Mouse (Mus musculus): ENCODE results near the gene Fam171a1. TPM values are rescaled to one million over a fixed set of nuclear protein-coding genes. Genes with fewer than 3 reads are reported as not detected.
"Not testable (repeated sequence)": the region's sequence is repeated elsewhere in the genome, so short reads cannot be mapped to it uniquely, and the experiment has no call there.

Fam171a1 gene
- polyA plus RNA-seq (2012): 0.01 TPM in 2 replicates

DNA sequence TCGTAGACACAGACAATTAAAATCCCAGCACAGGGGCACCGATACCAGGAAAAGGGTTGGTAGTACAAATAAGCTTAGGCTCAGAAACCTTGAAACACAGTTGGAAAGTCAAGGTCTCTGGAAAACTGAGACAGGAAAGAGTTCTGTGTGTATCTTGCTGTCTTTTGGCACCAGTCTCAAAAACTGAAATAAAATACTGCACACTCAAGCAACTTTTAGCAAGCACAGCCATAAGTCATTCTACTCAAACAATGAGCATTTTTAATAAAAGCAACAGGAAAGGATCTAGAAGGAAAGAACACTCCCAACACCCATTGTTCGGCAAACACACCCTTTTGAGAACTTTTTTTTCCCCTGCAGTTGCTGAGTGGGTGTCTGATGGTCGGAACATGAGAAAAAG lies at the start of gene Fam171a1:
Gene Fam171a1, plus strand, starts transcription at position 359 of the 400 bp plus-strand sequence.
- no peak within 1 kb of the TSS for H3K4me3 ChIP-seq (replicated peaks)
- H3K36me3 ChIP-seq (ENCODE audit: control insufficient read depth): no peaks in the 10 kb centered on the region
- no peaks in the 10 kb centered on the region for H3K9me3 ChIP-seq (ENCODE audit: control insufficient read depth, low read length)
- TF ChIP-seq TAL1 (IDR thresholded peaks at IDR 0.05; ENCODE audit: low read length) (no peak), GATA1 (IDR thresholded peaks at IDR 0.05; ENCODE audit: low read length) (no peak)
- peaks cover 2% of the 10 kb centered on the region; the same call in 1 of the 2 replicates for H3K4me1 ChIP-seq (ENCODE audit: control insufficient read depth)
- H3K27me3 ChIP-seq (ENCODE audit: control insufficient read depth): peaks cover 12% of the 10 kb centered on the region

DNA sequence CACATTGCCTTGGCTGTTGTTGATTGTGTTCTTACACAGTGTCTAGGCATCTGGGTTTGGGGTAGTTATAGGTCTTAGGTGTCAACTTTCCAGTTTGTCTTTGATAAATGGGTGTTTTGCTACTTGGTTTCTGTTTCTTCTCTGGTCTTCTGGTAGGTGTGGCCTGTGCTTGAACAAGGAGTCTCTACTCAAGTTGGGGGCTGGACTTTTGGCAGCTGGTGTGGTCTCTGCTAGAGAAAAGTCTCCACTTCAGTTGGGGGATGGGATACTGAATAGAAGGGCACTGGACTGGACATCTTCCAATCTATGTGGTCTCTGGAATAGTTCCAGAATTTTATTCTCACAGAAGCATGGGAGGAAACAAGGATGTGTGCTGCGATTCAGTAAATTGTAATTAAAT lies 44.9 kb upstream of the Fam171a1 start:
- Histone ChIP-seq H3K4me1 (ENCODE audit: control insufficient read depth) (no peaks in the 10 kb centered on the region), H3K27me3 (ENCODE audit: control insufficient read depth) (no peaks in the 10 kb centered on the region), H3K4me3 (replicated peaks) (no peak overlapping the region), H3K9me3 (ENCODE audit: control insufficient read depth, low read length) (no peaks in the 10 kb centered on the region), H3K36me3 (ENCODE audit: control insufficient read depth) (no peaks in the 10 kb centered on the region)
- no peak for TF ChIP-seq GATA1 (IDR thresholded peaks at IDR 0.05; ENCODE audit: low read length)

DNA sequence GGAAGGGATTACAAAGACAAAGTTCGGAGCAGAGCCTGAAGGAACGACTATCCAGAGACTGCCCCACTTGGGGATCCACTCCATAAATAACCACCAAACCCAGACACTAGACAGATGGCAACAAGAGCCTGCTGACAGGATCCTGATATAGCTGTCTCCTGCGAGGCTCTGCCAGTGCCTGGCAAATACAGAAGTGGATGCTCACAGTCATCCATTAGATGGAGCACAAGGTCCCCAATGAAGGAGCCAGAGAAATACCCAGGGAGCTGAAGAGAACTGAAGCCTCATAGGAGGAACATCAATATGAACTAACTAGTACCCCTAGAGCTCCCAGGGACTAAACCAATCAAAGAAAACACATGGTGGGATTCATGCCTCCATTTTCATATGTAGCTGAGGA lies 25.7 kb upstream of the Fam171a1 start:
- not testable (repeated sequence) for H3K4me1 ChIP-seq (ENCODE audit: control insufficient read depth); H3K9me3 ChIP-seq (ENCODE audit: control insufficient read depth, low read length); H3K36me3 ChIP-seq (ENCODE audit: control insufficient read depth); H3K4me3 ChIP-seq (replicated peaks); H3K27me3 ChIP-seq (ENCODE audit: control insufficient read depth)

DNA sequence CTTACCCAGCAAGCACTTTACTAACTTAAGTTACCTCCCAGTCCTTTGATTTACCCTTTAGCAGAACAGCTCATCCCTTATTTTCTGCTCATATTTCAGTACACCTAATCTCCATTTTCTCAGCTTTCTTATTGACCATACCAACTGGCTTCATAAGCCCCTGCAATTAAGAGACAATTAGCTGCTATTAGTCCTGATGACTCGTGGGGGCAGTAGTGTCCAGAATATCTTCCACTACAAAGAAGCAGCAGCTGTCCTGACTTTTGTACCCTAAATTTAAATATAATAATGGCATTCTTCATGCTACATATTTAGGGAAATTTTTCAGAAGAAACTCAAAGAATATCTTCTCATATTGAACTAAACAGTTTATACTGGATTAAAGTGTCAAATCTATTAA lies 24.8 kb upstream of the Fam171a1 start:
- Histone ChIP-seq H3K4me1 (ENCODE audit: control insufficient read depth) (no peaks in the 10 kb centered on the region), H3K36me3 (ENCODE audit: control insufficient read depth) (no peaks in the 10 kb centered on the region), H3K4me3 (replicated peaks) (no peak overlapping the region), H3K27me3 (ENCODE audit: control insufficient read depth) (no peaks in the 10 kb centered on the region), H3K9me3 (ENCODE audit: control insufficient read depth, low read length) (no peaks in the 10 kb centered on the region)
- TF ChIP-seq GATA1 (IDR thresholded peaks at IDR 0.05; ENCODE audit: low read length) (no peak), TAL1 (IDR thresholded peaks at IDR 0.05; ENCODE audit: low read length) (no peak)

DNA sequence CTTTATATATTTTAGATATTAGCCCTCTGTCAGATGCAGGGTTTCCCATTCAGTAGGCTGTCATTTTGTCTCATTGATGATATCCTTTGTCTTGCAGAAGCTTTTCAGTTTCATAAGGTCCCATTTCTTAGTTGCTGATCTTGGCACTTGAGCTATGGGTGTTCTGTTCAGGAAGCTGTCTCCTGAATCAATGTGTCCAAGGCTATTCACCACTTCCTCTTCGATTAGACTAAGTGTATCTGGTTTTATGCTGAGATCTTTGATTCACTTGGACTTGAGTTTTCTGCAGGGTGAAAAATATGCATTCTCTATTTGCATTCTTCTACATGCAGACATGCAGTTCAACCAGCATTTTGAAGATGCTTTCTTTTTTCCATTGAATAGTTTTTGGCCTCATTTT lies 17.9 kb upstream of the Fam171a1 start:
- Histone ChIP-seq H3K4me1 (ENCODE audit: control insufficient read depth) (no peaks in the 10 kb centered on the region), H3K36me3 (ENCODE audit: control insufficient read depth) (no peaks in the 10 kb centered on the region), H3K27me3 (ENCODE audit: control insufficient read depth) (no peaks in the 10 kb centered on the region), H3K9me3 (ENCODE audit: control insufficient read depth, low read length) (no peaks in the 10 kb centered on the region), H3K4me3 (replicated peaks) (no peak overlapping the region)
- no peak for TF ChIP-seq TAL1 (IDR thresholded peaks at IDR 0.05; ENCODE audit: low read length)
- TF ChIP-seq GATA1 (IDR thresholded peaks at IDR 0.05; ENCODE audit: low read length): no peak

DNA sequence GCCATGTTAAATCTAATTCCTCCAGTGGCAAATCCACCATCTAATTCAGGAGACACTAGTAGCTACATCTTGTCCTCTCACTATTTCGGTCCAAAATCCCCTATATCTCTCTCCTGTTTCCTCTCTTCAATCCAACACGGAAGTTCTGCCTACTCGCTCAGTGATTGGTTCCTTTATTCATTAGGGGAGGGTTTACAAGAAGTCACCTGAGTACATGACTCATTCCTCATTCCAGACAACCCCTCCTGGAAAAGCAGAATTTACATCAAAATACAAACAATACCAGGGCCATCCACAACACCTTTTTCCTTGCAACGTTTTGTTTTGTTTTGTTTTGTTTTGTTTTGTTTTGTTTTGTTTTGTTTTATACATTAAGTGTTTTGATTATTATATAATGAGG lies 14.1 kb upstream of the Fam171a1 start:
- Histone ChIP-seq H3K36me3 (ENCODE audit: control insufficient read depth) (no peaks in the 10 kb centered on the region), H3K4me3 (replicated peaks) (no peak overlapping the region), H3K27me3 (ENCODE audit: control insufficient read depth) (no peaks in the 10 kb centered on the region), H3K9me3 (ENCODE audit: control insufficient read depth, low read length) (no peaks in the 10 kb centered on the region), H3K4me1 (ENCODE audit: control insufficient read depth) (no peaks in the 10 kb centered on the region)
- no peak for TF ChIP-seq GATA1 (IDR thresholded peaks at IDR 0.05; ENCODE audit: low read length)
- no peak for TF ChIP-seq TAL1 (IDR thresholded peaks at IDR 0.05; ENCODE audit: low read length)

DNA sequence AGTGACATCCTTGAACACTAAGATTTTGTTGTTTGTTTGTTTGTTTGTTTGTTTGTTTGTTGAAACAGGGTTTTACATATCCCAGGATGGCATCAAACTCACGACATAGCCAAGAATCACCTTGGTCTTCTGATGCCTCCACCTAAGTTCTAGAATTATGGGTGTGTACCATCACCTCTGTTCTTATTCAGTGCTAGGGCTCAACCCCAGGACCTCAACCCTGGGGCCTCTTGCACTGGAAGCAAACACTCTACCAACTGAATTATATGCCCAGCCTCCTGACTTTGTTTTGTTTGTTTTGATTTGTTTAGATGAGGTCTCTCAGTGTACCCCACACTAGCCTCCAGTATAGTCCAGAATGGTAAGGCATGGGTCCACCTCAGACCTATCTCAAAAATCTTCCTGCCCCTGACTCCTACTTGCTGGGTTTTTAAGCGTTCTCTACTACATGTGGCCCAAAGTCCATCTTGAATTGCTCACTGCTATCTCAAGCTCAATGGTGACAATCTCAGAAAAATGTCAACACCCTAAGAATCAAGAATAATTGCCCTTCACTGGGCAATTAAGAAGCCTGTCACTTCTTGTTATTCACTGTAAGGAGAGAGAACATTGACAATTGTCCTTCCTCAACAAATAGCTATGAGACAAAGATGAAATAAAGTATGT lies 12.6 kb upstream of the Fam171a1 start:
- no peaks in the 10 kb centered on the region for H3K36me3 ChIP-seq (ENCODE audit: control insufficient read depth)
- no peak for TF ChIP-seq GATA1 (IDR thresholded peaks at IDR 0.05; ENCODE audit: low read length)
- no peak for TF ChIP-seq TAL1 (IDR thresholded peaks at IDR 0.05; ENCODE audit: low read length)
- H3K27me3 ChIP-seq (ENCODE audit: control insufficient read depth): no peaks in the 10 kb centered on the region
- H3K4me1 ChIP-seq (ENCODE audit: control insufficient read depth): no peaks in the 10 kb centered on the region
- no peaks in the 10 kb centered on the region for H3K9me3 ChIP-seq (ENCODE audit: control insufficient read depth, low read length)
- H3K4me3 ChIP-seq (replicated peaks): no peak overlapping the region

DNA sequence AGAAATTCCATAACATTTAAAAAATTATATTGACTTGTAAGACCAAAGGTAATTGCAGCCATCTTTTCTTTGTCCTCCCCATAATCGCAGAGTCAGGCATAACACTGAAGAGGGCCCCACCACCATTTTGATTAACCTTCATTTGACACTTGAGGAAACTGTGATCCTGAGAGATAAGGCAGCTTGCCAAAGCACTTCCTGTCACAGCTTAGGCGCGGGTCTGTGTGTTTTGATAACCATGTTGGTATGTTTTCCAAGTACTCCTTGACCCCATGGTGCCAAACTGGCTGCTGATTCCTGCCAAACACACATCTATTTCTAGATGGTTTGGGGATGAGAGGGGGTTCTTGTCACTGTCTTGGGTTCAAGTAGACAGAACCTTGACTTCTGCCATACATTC lies 11.7 kb upstream of the Fam171a1 start:
- no peak for TF ChIP-seq TAL1 (IDR thresholded peaks at IDR 0.05; ENCODE audit: low read length)
- no peak for TF ChIP-seq GATA1 (IDR thresholded peaks at IDR 0.05; ENCODE audit: low read length)
- no peak overlapping the region for H3K4me3 ChIP-seq (replicated peaks)
- H3K9me3 ChIP-seq (ENCODE audit: control insufficient read depth, low read length): no peaks in the 10 kb centered on the region
- H3K36me3 ChIP-seq (ENCODE audit: control insufficient read depth): no peaks in the 10 kb centered on the region
- no peaks in the 10 kb centered on the region for H3K27me3 ChIP-seq (ENCODE audit: control insufficient read depth)
- H3K4me1 ChIP-seq (ENCODE audit: control insufficient read depth): no peaks in the 10 kb centered on the region

DNA sequence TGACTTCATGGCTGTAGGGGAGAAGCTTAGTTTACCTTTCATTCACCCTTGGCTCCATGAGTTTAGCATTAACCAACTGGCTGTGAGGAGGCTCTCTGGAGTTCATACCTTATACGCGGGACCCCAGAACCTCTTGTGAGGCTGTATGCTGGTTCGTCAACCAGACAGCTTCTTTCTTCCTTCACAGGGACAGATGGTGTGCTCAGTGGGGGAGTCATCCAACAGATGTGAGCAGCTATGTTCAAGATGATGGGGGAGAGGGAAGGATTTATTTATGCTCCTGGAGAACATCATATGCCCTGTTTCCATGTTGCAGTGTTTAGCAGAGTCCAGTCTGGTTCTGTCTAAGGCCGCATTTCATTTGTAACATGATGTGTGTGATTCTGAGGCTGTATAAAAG lies 6.6 kb upstream of the Fam171a1 start:
- Histone ChIP-seq H3K4me1 (ENCODE audit: control insufficient read depth) (no peaks in the 10 kb centered on the region), H3K4me3 (replicated peaks) (no peak overlapping the region), H3K9me3 (ENCODE audit: control insufficient read depth, low read length) (no peaks in the 10 kb centered on the region), H3K36me3 (ENCODE audit: control insufficient read depth) (no peaks in the 10 kb centered on the region), H3K27me3 (ENCODE audit: control insufficient read depth) (no peaks in the 10 kb centered on the region)
- no peak for TF ChIP-seq GATA1 (IDR thresholded peaks at IDR 0.05; ENCODE audit: low read length)
- TF ChIP-seq TAL1 (IDR thresholded peaks at IDR 0.05; ENCODE audit: low read length): no peak

DNA sequence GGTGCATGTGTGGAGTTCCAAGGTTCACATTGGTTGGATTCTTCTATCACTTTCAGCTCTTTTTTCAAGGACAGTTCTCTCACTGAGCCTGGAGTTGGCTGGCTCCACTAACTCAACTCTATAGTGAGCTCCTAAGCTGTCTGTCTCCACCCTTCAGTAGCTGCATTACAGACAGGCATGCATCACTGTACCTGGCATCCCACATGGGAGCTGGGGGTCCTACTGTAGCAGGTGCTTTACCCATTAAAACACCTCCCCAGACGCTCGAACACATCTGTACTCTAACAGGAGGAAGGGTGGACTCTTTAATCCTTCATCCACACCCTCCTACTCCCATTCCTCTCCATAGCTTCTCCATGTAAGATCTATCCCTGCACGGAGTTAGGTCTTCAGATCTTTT lies 5.6 kb upstream of the Fam171a1 start:
- Histone ChIP-seq H3K36me3 (ENCODE audit: control insufficient read depth) (no peaks in the 10 kb centered on the region), H3K4me1 (ENCODE audit: control insufficient read depth) (no peaks in the 10 kb centered on the region), H3K27me3 (ENCODE audit: control insufficient read depth) (no peaks in the 10 kb centered on the region), H3K4me3 (replicated peaks) (no peak overlapping the region), H3K9me3 (ENCODE audit: control insufficient read depth, low read length) (no peaks in the 10 kb centered on the region)
- TF ChIP-seq GATA1 (IDR thresholded peaks at IDR 0.05; ENCODE audit: low read length) (no peak), TAL1 (IDR thresholded peaks at IDR 0.05; ENCODE audit: low read length) (no peak)
